Comparison of ENCODE assay signal across 14 mouse cellular contexts in the genomic region with DNA sequence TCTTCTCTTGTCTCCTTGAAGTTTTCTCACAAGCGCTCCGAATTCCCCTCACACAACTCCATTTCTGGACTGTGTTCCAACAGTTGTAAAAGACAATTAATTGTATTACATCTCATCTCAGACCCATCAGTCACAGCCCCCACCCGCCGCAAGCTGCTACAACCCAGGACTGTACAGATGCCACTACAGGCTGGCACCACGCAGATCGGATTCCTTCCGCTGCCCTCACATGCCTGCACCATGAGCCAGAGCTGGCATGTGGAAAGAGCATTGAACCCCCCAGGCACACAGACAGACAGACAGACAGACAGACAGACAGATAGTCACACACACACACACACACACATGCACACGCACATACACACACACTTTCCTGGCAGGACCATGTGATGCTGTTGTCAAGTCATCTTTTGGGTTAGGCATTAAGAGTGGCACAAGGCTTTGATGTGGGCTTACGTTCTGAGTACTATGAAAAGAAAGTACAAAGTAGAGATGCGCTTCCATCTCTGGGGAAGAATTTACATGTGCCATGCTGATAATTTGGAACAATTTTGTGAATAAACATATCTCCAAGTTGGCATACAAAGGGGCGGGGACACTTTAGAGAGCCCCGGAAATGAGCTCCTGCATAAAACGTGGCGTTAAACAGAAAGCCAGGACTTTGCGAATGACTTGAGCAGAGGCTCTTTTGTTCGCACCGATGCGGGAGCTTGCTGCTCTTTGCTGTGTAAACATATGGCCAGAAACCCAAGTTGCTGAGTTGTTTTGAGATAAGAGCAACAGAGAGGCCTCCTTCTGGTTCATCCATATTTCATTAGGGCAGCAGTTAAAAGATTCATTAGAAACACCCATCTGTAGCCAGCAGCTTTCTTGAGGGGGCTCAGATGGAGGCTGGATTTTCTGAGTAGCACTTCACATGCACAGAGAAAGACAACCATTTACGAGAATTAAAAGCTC. TPM values are rescaled to one million over a fixed set of nuclear protein-coding genes. Genes with fewer than 3 reads are reported as not detected.
DNase-seq lines count a peak whose midpoint lies in the region; ATAC-seq and TF ChIP-seq lines count a peak whose summit lies in the region.
"Had no signal": no experiment of that assay in that cellular context is flagged by ENCODE, and none has a peak within 500 bp of the region (broad histone marks: within the 10 kb centered on the region; RNA-seq: fewer than 3 reads in every experiment).

No protein-coding gene starts in this region.

- no peaks in the 10 kb centered on the region for H3K36me3 ChIP-seq in intestine, embryonic 14.5 days (ENCODE audit: control insufficient read depth, insufficient read depth, low read length)
- no peaks in the 10 kb centered on the region for H3K36me3 ChIP-seq in intestine, embryonic 15.5 days
- H3K36me3 ChIP-seq in neural tube, embryonic 13.5 days, result no peaks in the 10 kb centered on the region
- H3K36me3 ChIP-seq in forebrain, postnatal 0 days (ENCODE audit: insufficient read depth), result no peaks in the 10 kb centered on the region
- no peaks in the 10 kb centered on the region for H3K36me3 ChIP-seq in stomach, postnatal 0 days (ENCODE audit: control insufficient read depth, insufficient read depth, low read length)

- peak overlapping the region; percentile 16; the same call in 1 of the 2 replicates for H3K4me2 ChIP-seq in intestine, embryonic 14.5 days (ENCODE audit: low read length)
- no peak overlapping the region for H3K4me2 ChIP-seq in intestine, embryonic 15.5 days (replicated peaks)
- no peak overlapping the region for H3K4me2 ChIP-seq in neural tube, embryonic 13.5 days
- H3K4me2 ChIP-seq in forebrain, postnatal 0 days (ENCODE audit: low read depth), result no peak overlapping the region
- 0 out of 2 replicates have a peak overlapping the region, but pooled peaks have one; percentile 3 for H3K4me2 ChIP-seq in stomach, postnatal 0 days (replicated peaks; ENCODE audit: low read depth)

- TF ChIP-seq EP300 in stomach, postnatal 0 days (optimal IDR thresholded peaks at IDR 0.05), result no peak

- no peaks in the 10 kb centered on the region for H3K27me3 ChIP-seq in intestine, embryonic 14.5 days (replicated peaks; ENCODE audit: control insufficient read depth, insufficient read depth, low read length)
- no peaks in the 10 kb centered on the region for H3K27me3 ChIP-seq in intestine, embryonic 15.5 days (replicated peaks)
- H3K27me3 ChIP-seq in neural tube, embryonic 13.5 days, result no peaks in the 10 kb centered on the region
- H3K27me3 ChIP-seq in forebrain, postnatal 0 days (ENCODE audit: insufficient read depth, low read length), result no peaks in the 10 kb centered on the region
- no peaks in the 10 kb centered on the region for H3K27me3 ChIP-seq in stomach, postnatal 0 days (ENCODE audit: control insufficient read depth, insufficient read depth, low read length)

- H3K9me3 ChIP-seq in intestine, embryonic 14.5 days (ENCODE audit: control insufficient read depth, low read length), result no peaks in the 10 kb centered on the region
- H3K9me3 ChIP-seq in intestine, embryonic 15.5 days, result no peaks in the 10 kb centered on the region
- no peaks in the 10 kb centered on the region for H3K9me3 ChIP-seq in neural tube, embryonic 13.5 days
- H3K9me3 ChIP-seq in forebrain, postnatal 0 days (ENCODE audit: low read length), result no peaks in the 10 kb centered on the region
- H3K9me3 ChIP-seq in stomach, postnatal 0 days (ENCODE audit: control insufficient read depth, low read length), result no peaks in the 10 kb centered on the region

- peaks cover 3% of the 10 kb centered on the region for H3K4me1 ChIP-seq in intestine, embryonic 14.5 days (replicated peaks; ENCODE audit: control insufficient read depth, insufficient read depth, low read length)
- peaks cover 7% of the 10 kb centered on the region for H3K4me1 ChIP-seq in intestine, embryonic 15.5 days (replicated peaks)
- peaks cover 35% of the 10 kb centered on the region for H3K4me1 ChIP-seq in neural tube, embryonic 13.5 days (replicated peaks)
- 0 out of 2 replicates have a peak, but pooled peaks cover 11% of the 10 kb centered on the region for H3K4me1 ChIP-seq in forebrain, postnatal 0 days (ENCODE audit: insufficient read depth)
- no peaks in the 10 kb centered on the region for H3K4me1 ChIP-seq in stomach, postnatal 0 days (replicated peaks; ENCODE audit: control insufficient read depth, insufficient read depth)

- 64% methylated on average over 19 of the region's 19 CpGs for WGBS in intestine, embryonic 14.5 days
- WGBS in intestine, embryonic 15.5 days, result 61% methylated on average over 19 of the region's 19 CpGs
- 67% methylated on average over 19 of the region's 19 CpGs for WGBS in neural tube, embryonic 13.5 days
- 41% methylated on average over 19 of the region's 19 CpGs for WGBS in forebrain, postnatal 0 days
- 63% methylated on average over 19 of the region's 19 CpGs for WGBS in stomach, postnatal 0 days

- ATAC-seq in intestine, embryonic 14.5 days (replicated peaks; ENCODE audit: low FRiP score, low TSS enrichment, low read depth), result no peak
- ATAC-seq in intestine, embryonic 15.5 days, result no peak
- ATAC-seq in neural tube, embryonic 13.5 days (ENCODE audit: low read depth), result no peak
- ATAC-seq in forebrain, postnatal 0 days, result peak; percentile 73
- no peak for ATAC-seq in stomach, postnatal 0 days (ENCODE audit: low FRiP score, low TSS enrichment)
- no peak for ATAC-seq in erythroid progenitor cell, adult 5-6 weeks (replicated peaks; ENCODE audit: low FRiP score, poor library complexity, severe bottlenecking)

- TF ChIP-seq CTCF in forebrain, postnatal 0 days (IDR thresholded peaks at IDR 0.05; ENCODE audit: low read depth), result no peak
- no peak for TF ChIP-seq CTCF in stomach, postnatal 0 days (IDR thresholded peaks at IDR 0.05; ENCODE audit: low read depth)

- no peak overlapping the region for H3K4me3 ChIP-seq in intestine, embryonic 14.5 days (ENCODE audit: low read depth, low read length)
- no peak overlapping the region for H3K4me3 ChIP-seq in intestine, embryonic 15.5 days (replicated peaks)
- H3K4me3 ChIP-seq in neural tube, embryonic 13.5 days, result no peak overlapping the region
- no peak overlapping the region for H3K4me3 ChIP-seq in forebrain, postnatal 0 days (ENCODE audit: low read depth, low read length)
- no peak overlapping the region for H3K4me3 ChIP-seq in stomach, postnatal 0 days (ENCODE audit: low read depth, low read length)

- DNase-seq in intestine, embryonic 14.5 days (ENCODE audit: low spot score), result no peak
- no peak for DNase-seq in neural tube, embryonic 10.5 days (ENCODE audit: extremely low spot score, low spot score)
- peak; percentile 74 for DNase-seq in forebrain, postnatal 0 days
- no peak for DNase-seq in stomach, postnatal 0 days (ENCODE audit: low spot score)
- DNase-seq: cerebellum, adult 9-10 months; gastrocnemius, postnatal 10 days; heart, postnatal 14 days; kidney, adult 9 months; spleen, adult 18-20 months; thymus, postnatal 14 days had no signal

- H3K9ac ChIP-seq in intestine, embryonic 14.5 days (ENCODE audit: low read length), result no peak overlapping the region
- no peak overlapping the region for H3K9ac ChIP-seq in intestine, embryonic 15.5 days
- 0 out of 2 replicates have a peak overlapping the region, but pooled peaks have one; percentile 31 for H3K9ac ChIP-seq in neural tube, embryonic 13.5 days
- H3K9ac ChIP-seq in forebrain, postnatal 0 days, result no peak overlapping the region
- no peak overlapping the region for H3K9ac ChIP-seq in stomach, postnatal 0 days (ENCODE audit: low read length)
- H3K9ac ChIP-seq: liver, embryonic 14.5 days had no signal

- no peak overlapping the region for H3K27ac ChIP-seq in intestine, embryonic 14.5 days (ENCODE audit: low read depth)
- no peak overlapping the region for H3K27ac ChIP-seq in intestine, embryonic 15.5 days
- peak overlapping the region; percentile 46 for H3K27ac ChIP-seq in neural tube, embryonic 13.5 days (replicated peaks)
- H3K27ac ChIP-seq in forebrain, postnatal 0 days (ENCODE audit: low read depth, low read length), result peak overlapping the region; percentile 58; the same call in 1 of the 2 replicates
- H3K27ac ChIP-seq in stomach, postnatal 0 days (replicated peaks), result no peak overlapping the region
- H3K27ac ChIP-seq: liver, embryonic 14.5 days had no signal

RNA-seq across cellular contexts. Expression of gene Disc1, which starts 26.7 kb away (rescaled TPM):
- polyA plus RNA-seq in intestine, embryonic 14.5 days (2014; fragmentation: Nextera tagmentation; extraction: Ambion mirVana), result 1.9 and 2.5 TPM in 2 replicates
- 1.6 and 1.9 TPM in 2 replicates for polyA plus RNA-seq in intestine, embryonic 15.5 days (2015; fragmentation: Nextera tagmentation; extraction: Ambion mirVana)
- polyA plus RNA-seq in neural tube, embryonic 13.5 days (2015; fragmentation: Nextera tagmentation; extraction: Ambion mirVana), result 1.6 and 2.1 TPM in 2 replicates
- 2.8 and 6.4 TPM in 2 replicates for total RNA-seq in forebrain, postnatal 0 days (2014; rRNA removed)
- 0.58 and 0.73 TPM in 2 replicates for polyA plus RNA-seq in forebrain, postnatal 0 days (2015; fragmentation: Nextera tagmentation; extraction: Ambion mirVana)
- 0.39 and 0.53 TPM in 2 replicates for polyA plus RNA-seq in stomach, postnatal 0 days (2015; fragmentation: Nextera tagmentation; extraction: Ambion mirVana)
- total RNA-seq in erythroid progenitor cell, adult 5-6 weeks (2015; ENCODE audit: low replicate concordance), result 0.84 TPM in 1 of 2 replicates, not detected in the other
- total RNA-seq in erythroid progenitor cell, adult 5-6 weeks (2017; ENCODE audit: low replicate concordance), result 0.51 and 1.6 TPM in 2 replicates

Comparison
In these comparisons a context has a peak if more than half of its experiments do, and no peak if none do; other contexts are left out.
1. H3K4me2 ChIP-seq: peak in intestine, embryonic 14.5 days (single experiment) and stomach, postnatal 0 days (single experiment); none in intestine, embryonic 15.5 days (single experiment), neural tube, embryonic 13.5 days (single experiment) and forebrain, postnatal 0 days (single experiment).
2. H3K27ac ChIP-seq: peak in neural tube, embryonic 13.5 days (single experiment) and forebrain, postnatal 0 days (single experiment); none in intestine, embryonic 14.5 days (single experiment), intestine, embryonic 15.5 days (single experiment) and stomach, postnatal 0 days (single experiment).